Mouse (Mus musculus) cortical plate, adult 2 months (tissue): ENCODE data around the gene Ror1.

Experiments
- CTCF ChIP-seq: fragments of 200-500 bp; IDR thresholded peaks from 2 replicates; pipeline ENCODE4 v1.5.1; 2011; ENCODE audit warnings: mild to moderate bottlenecking, control low read depth, low read length; ENCODE audit not compliant: insufficient read depth; ENCODE audit errors: extremely low read depth
- POLR2A ChIP-seq: fragments of 200-500 bp; IDR thresholded peaks from 2 replicates; pipeline ENCODE4 v1.6.1; 2011; ENCODE audit warnings: mild to moderate bottlenecking, low read length, control low read depth; ENCODE audit not compliant: insufficient read depth; ENCODE audit errors: extremely low read depth

DNA sequence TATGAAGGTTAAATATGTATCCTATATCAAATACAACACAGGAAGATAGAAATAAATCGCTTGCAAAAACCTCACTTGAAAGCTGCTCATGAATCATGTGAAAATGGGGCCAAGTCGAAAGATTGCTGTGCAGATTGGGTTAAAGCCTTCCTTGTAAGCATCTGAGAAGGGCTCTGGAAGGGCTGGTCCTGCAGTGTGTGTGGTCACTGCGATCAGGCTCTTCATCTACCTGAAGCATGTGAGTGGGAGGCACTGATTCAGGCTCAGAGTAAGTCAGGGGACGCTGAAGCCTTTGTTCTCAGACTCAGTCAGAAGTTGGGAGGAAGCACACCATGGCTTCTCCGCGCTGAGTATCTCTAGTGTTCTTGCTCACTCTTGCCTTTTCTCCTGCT lies 176.1 kb downstream of the Ror1 start:
- TF ChIP-seq CTCF (no peak), POLR2A (no peak)
